Mouse (Mus musculus) embryonic fibroblast, embryonic 13.5 days (primary cell): ENCODE results near the gene Clk1.

Source experiments
- CTCF ChIP-seq: IDR thresholded peaks from 2 replicates; pipeline ENCODE4 v1.5.1; 2011; ENCODE audit warnings: mild to moderate bottlenecking, control low read depth, low read length, moderate library complexity, borderline replicate concordance; ENCODE audit not compliant: insufficient read depth
- POLR2A ChIP-seq: IDR thresholded peaks from 2 replicates; pipeline ENCODE4 v1.6.1; 2011; ENCODE audit warnings: low read depth, mild to moderate bottlenecking, control low read depth, low read length, moderate library complexity

DNA sequence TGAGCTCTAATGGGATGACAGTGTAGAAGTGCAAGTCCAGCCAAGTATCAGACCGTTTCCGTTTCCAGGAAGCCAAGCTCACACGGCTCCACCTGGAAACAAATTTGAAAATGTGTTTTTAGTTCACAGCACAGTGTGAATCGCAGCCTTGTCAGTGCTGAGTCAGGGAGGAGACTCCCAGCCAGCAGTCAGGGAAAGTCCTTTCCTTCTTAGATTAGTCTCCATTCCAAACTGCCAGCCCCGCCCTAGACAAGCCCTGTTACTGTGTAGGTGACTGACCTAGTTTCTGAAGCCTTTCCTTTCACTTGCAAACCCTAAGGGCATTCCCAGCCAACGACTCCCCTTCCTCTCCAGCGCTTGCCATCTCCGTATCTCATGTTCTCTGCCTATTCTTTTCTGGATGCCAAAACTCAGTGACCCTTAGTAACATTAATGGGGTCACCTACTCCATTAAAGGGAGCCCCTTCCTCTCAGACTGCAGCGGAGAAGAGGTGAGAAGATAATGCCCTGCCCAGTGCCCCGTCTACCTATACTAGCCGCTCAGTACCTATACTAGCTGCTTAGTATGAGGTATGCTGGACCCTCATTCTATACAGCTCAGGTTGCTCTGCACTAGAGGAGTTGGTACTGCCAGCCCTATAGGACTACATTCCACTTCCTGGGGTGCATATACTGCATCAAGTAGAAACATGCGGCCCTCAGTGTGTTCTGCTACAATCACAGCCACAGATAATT, 57.0 kb downstream of the Clk1 start:
- no peak for TF ChIP-seq POLR2A
- no peak for TF ChIP-seq CTCF
